Mouse (Mus musculus) MEL (cell line): Measurements from ENCODE around the gene Gm20388. TPM values are rescaled to one million over a fixed set of nuclear protein-coding genes. Genes with fewer than 3 reads are reported as not detected.

ENCODE experiments used
- DNase-seq: peaks from one replicate; pipeline ENCODE4 v3.0.0; 2011; ENCODE audit warnings: low read depth, low spot score
- H3K27ac ChIP-seq: 2 replicates; pipeline ENCODE4 v1.5.1; 2012; ENCODE audit warnings: low read depth, mild to moderate bottlenecking, control low read depth, low read length, moderate library complexity; ENCODE audit not compliant: control insufficient read depth
- H3K27me3 ChIP-seq, 2 experiments: fragments of 150-350 bp in 1 of 2; sonication (generic) in 1 of 2; 2 replicates each; pipeline ENCODE4 v1.6.1; 2012; ENCODE audit warnings: low read length in 2 of 2, mild to moderate bottlenecking in 2 of 2, improper control_type of control experiment in 1 of 2, moderate library complexity in 1 of 2; ENCODE audit not compliant: insufficient read depth in 2 of 2, control insufficient read depth in 1 of 2
- H3K36me3 ChIP-seq, 2 experiments: 2 replicates each; pipeline ENCODE4 v1.6.1; 2012 to 2014; ENCODE audit warnings: low read length in 2 of 2, improper control_type of control experiment in 1 of 2, inconsistent platforms in 1 of 2, mild to moderate bottlenecking in 1 of 2; ENCODE audit not compliant: insufficient read depth in 2 of 2, control insufficient read depth in 1 of 2
- H3K4me1 ChIP-seq, 2 experiments: fragments of 150-350 bp in 1 of 2; sonication (generic) in 1 of 2; 2 replicates each; pipeline ENCODE4 v1.6.1; 2012; ENCODE audit warnings: low read length in 2 of 2, improper control_type of control experiment in 1 of 2, mild to moderate bottlenecking in 1 of 2; ENCODE audit not compliant: insufficient read depth in 2 of 2, control insufficient read depth in 1 of 2
- H3K4me3 ChIP-seq, 2 experiments: fragments of 150-350 bp in 1 of 2; sonication (generic) in 1 of 2; 2 replicates each; pipeline ENCODE4 v1.5.1; 2012; ENCODE audit warnings: low read depth in 2 of 2, low read length in 2 of 2, mild to moderate bottlenecking in 2 of 2, moderate library complexity in 2 of 2, control low read depth in 1 of 2, improper control_type of control experiment in 1 of 2; ENCODE audit not compliant: control insufficient read depth in 1 of 2, insufficient read depth in 1 of 2
- H3K79me2 ChIP-seq: 2 replicates; pipeline ENCODE4 v1.6.1; 2012; ENCODE audit warnings: mild to moderate bottlenecking, low read length, moderate library complexity; ENCODE audit not compliant: control insufficient read depth, poor library complexity, insufficient read depth
- H3K9ac ChIP-seq: 2 replicates; pipeline ENCODE4 v1.6.1; 2012; ENCODE audit warnings: low read depth, mild to moderate bottlenecking, control low read depth, low read length, moderate library complexity; ENCODE audit not compliant: control insufficient read depth, poor library complexity, severe bottlenecking
- H3K9me3 ChIP-seq: fragments of 150-350 bp; sonication (generic); replicated peaks from 2 replicates; pipeline ENCODE4 v1.6.1; 2012; ENCODE audit warnings: mild to moderate bottlenecking, low read length, improper control_type of control experiment, moderate library complexity; ENCODE audit not compliant: insufficient read depth
- BHLHE40 ChIP-seq: IDR thresholded peaks from 2 replicates; pipeline ENCODE4 v1.6.1; 2012; ENCODE audit warnings: low read depth, mild to moderate bottlenecking, inconsistent platforms, low read length, improper control_type of control experiment, borderline replicate concordance
- CHD1 ChIP-seq: IDR thresholded peaks from 2 replicates; pipeline ENCODE4 v1.6.1; 2012; ENCODE audit warnings: low read depth, mild to moderate bottlenecking, inconsistent platforms, low read length, improper control_type of control experiment
- CHD2 ChIP-seq: IDR thresholded peaks from 2 replicates; pipeline ENCODE4 v1.6.1; 2011; ENCODE audit warnings: low read length, improper control_type of control experiment
- CTCF ChIP-seq, 3 experiments: IDR thresholded peaks in 2 of 3; conservative IDR thresholded peaks in 1 of 3; 2 replicates each; pipeline ENCODE4 v1.5.1; 2011 to 2012; ENCODE audit warnings: low read length in 3 of 3, low read depth in 2 of 3, mild to moderate bottlenecking in 2 of 3, improper control_type of control experiment in 1 of 3, inconsistent platforms in 1 of 3, mixed read lengths in 1 of 3, moderate library complexity in 1 of 3; ENCODE audit not compliant: control insufficient read depth in 1 of 3, insufficient read depth in 1 of 3, poor library complexity in 1 of 3, severe bottlenecking in 1 of 3
- E2F4 ChIP-seq: IDR thresholded peaks from 2 replicates; pipeline ENCODE4 v1.6.1; 2011; ENCODE audit warnings: low read depth, low read length, improper control_type of control experiment, borderline replicate concordance
- ELF1 ChIP-seq: IDR thresholded peaks from 2 replicates; pipeline ENCODE4 v1.6.1; 2014; ENCODE audit warnings: low read depth, mild to moderate bottlenecking, inconsistent platforms, low read length, improper control_type of control experiment, moderate library complexity
- EP300 ChIP-seq, 2 experiments: IDR thresholded peaks; 2 replicates each; pipeline ENCODE4 v1.6.1; 2011; ENCODE audit warnings: improper control_type of control experiment in 2 of 2, low read length in 2 of 2, low read depth in 1 of 2, mild to moderate bottlenecking in 1 of 2
- ETS1 ChIP-seq: IDR thresholded peaks from 2 replicates; pipeline ENCODE4 v1.6.1; 2012; ENCODE audit warnings: low read depth, mild to moderate bottlenecking, inconsistent platforms, low read length, improper control_type of control experiment, moderate library complexity
- HCFC1 ChIP-seq: IDR thresholded peaks from 2 replicates; pipeline ENCODE4 v1.6.1; 2012; ENCODE audit warnings: low read depth, mild to moderate bottlenecking, inconsistent platforms, low read length, improper control_type of control experiment, moderate library complexity
- KAT2A ChIP-seq: conservative IDR thresholded peaks from 2 replicates; pipeline ENCODE4 v1.6.1; 2012; ENCODE audit warnings: low read depth, low read length, improper control_type of control experiment, inconsistent platforms
- MAX ChIP-seq: IDR thresholded peaks from 2 replicates; pipeline ENCODE4 v1.6.1; 2011; ENCODE audit warnings: low read length, improper control_type of control experiment
- MXI1 ChIP-seq: IDR thresholded peaks from 2 replicates; pipeline ENCODE4 v1.6.1; 2011; ENCODE audit warnings: mild to moderate bottlenecking, low read depth, low read length, improper control_type of control experiment
- NELFE ChIP-seq: IDR thresholded peaks from 2 replicates; pipeline ENCODE4 v1.6.1; 2011; ENCODE audit warnings: low read depth, low read length, improper control_type of control experiment
- SIN3A ChIP-seq: IDR thresholded peaks from 2 replicates; pipeline ENCODE4 v1.6.1; 2012; ENCODE audit warnings: low read length, improper control_type of control experiment, inconsistent platforms
- TCF12 ChIP-seq: IDR thresholded peaks from 2 replicates; pipeline ENCODE4 v1.6.1; 2014; ENCODE audit warnings: low read depth, mild to moderate bottlenecking, inconsistent platforms, low read length, improper control_type of control experiment, moderate library complexity
- UBTF ChIP-seq: IDR thresholded peaks from 2 replicates; pipeline ENCODE4 v1.6.1; 2012; ENCODE audit warnings: low read depth, mild to moderate bottlenecking, inconsistent platforms, low read length, improper control_type of control experiment, moderate library complexity, borderline replicate concordance; ENCODE audit not compliant: insufficient read depth
- USF1 ChIP-seq: IDR thresholded peaks from 2 replicates; pipeline ENCODE4 v1.6.1; 2014; ENCODE audit warnings: low read depth, mild to moderate bottlenecking, inconsistent platforms, low read length, improper control_type of control experiment, moderate library complexity
- USF2 ChIP-seq, 2 experiments: IDR thresholded peaks; 2 replicates each; pipeline ENCODE4 v1.6.1; 2011 to 2012; ENCODE audit warnings: improper control_type of control experiment in 2 of 2, low read length in 2 of 2, borderline replicate concordance in 1 of 2, inconsistent platforms in 1 of 2, low read depth in 1 of 2, mild to moderate bottlenecking in 1 of 2; ENCODE audit not compliant: insufficient read depth in 1 of 2
- ZC3H11A ChIP-seq: IDR thresholded peaks from 2 replicates; pipeline ENCODE4 v1.6.1; 2012; ENCODE audit warnings: low read depth, mild to moderate bottlenecking, inconsistent platforms, low read length, improper control_type of control experiment
- ZNF384 ChIP-seq: IDR thresholded peaks from 2 replicates; pipeline ENCODE4 v1.6.1; 2012; ENCODE audit warnings: low read depth, mild to moderate bottlenecking, inconsistent platforms, low read length, improper control_type of control experiment
- polyA plus RNA-seq, 2 experiments: library from polyadenylated mRNA; stranded (reverse) in 1 of 2; unstranded in 1 of 2; fragments of >175 nt in 1 of 2; fragments of >200 nt in 1 of 2; gene quantifications; 2 replicates each; pipeline versions ENCODE4 v1.2.1 to v1.2.4; 2012; ENCODE audit warnings: low replicate concordance in 2 of 2, low read depth in 1 of 2; ENCODE audit not compliant: insufficient read length in 2 of 2, insufficient read depth in 1 of 2, missing spikeins in 1 of 2
- total RNA-seq: library from RNA; depleted of rRNA; stranded (reverse); fragments of 300-350 nt; gene quantifications from 2 replicates; pipeline ENCODE4 v1.2.3, GENCODE M21; 2012

The Gm20388 gene
- total and polyA plus RNA-seq, 3 experiments = 11.1 to 17.8 TPM; not detected in 1

- H3K27me3 ChIP-seq = no peaks in the 10 kb centered on the region
- H3K9ac ChIP-seq = peak overlapping the region; percentile 1
- no peak for DNase-seq
- no peak overlapping the region for H3K4me3 ChIP-seq
- H3K9me3 ChIP-seq = no peaks in the 10 kb centered on the region
- peaks cover 84% of the 10 kb centered on the region for H3K79me2 ChIP-seq
- TF ChIP-seq NELFE (no peak), CHD2 (no peak), HCFC1 (no peak), SIN3A (no peak), UBTF (no peak), MAX (no peak), MXI1 (no peak), USF1 (no peak), CHD1 (no peak)
- peak overlapping the region; percentile 9 for H3K27ac ChIP-seq
- H3K4me1 ChIP-seq = peaks cover 22 to 45% of the 10 kb centered on the region in 2 experiments; a peak in 3 of 4 replicates
- peaks cover 22 to 46% of the 10 kb centered on the region in 2 experiments for H3K36me3 ChIP-seq
These were observed 1987.3 kb downstream of the Gm20388 start for GRCm38 (mm10) chr8:121897871-121898381.

DNA sequence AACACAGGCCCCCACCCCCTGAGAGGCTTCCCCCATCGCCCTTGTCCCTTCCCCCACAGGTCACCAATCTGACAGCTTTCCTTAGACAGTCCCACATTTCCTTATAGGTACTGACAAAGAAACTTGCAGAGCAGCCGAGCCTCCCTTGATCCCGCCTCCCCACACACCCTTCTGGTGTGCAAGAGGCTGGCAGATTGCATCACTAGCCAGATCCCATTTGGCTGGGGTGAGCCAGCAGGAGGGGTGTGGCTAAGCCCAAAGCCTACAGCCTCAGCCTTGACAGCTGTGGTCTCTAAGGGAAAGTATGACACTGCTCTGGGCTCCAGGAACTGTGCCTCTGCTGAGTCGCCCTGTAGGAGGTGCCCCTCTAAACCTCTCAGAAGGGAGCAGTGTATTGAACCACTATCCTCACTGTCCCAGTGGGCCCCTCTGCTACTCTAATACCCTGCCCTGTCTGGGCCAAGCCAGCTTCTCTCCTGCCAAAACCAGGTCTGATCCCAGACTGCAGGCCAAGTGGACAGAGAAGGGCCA is 1987.8 kb downstream of the Gm20388 start:
- Histone ChIP-seq H3K36me3 (peaks cover 21 to 50% of the 10 kb centered on the region in 2 experiments; a peak in 3 of 4 replicates), H3K9me3 (no peaks in the 10 kb centered on the region), H3K4me3 (peak overlapping the region; percentile 6 to 21; a peak in 2 of 4 replicates), H3K9ac (peak overlapping the region; percentile 52), H3K27ac (peak overlapping the region; percentile 86), H3K27me3 (no peaks in the 10 kb centered on the region)
- DNase-seq = peak; percentile 95
- TF ChIP-seq ZC3H11A (no peak), E2F4 (no peak), ZNF384 (no peak), BHLHE40 (no peak), ETS1 (peak; percentile 95), CTCF (IDR thresholded peaks at IDR 0.05 in 2 of 3, conservative IDR thresholded peaks at IDR 0.05 in 1 of 3; ENCODE audit: control insufficient read depth in 1 of 3, insufficient read depth in 1 of 3, low read depth in 2 of 3, low read length in 3 of 3, poor library complexity in 1 of 3, severe bottlenecking in 1 of 3) (peak in 2 of 3 experiments; percentile 17 to 21; a peak in 3 of 6 replicates), EP300 (IDR thresholded peaks at IDR 0.05; ENCODE audit: low read depth in 1 of 2, low read length in 2 of 2) (no peak; a peak in 1 of 4 replicates), CHD2 (no peak), MAX (peak; percentile 53; the same call in 1 of the 2 replicates), CHD1 (no peak), TCF12 (peak; percentile 34; the same call in 1 of the 2 replicates), ELF1 (peak; percentile 10; the same call in 1 of the 2 replicates), MXI1 (peak; percentile 86), KAT2A (no peak), USF2 (IDR thresholded peaks at IDR 0.05; ENCODE audit: borderline replicate concordance in 1 of 2, insufficient read depth in 1 of 2, low read depth in 1 of 2, low read length in 2 of 2) (no peak), USF1 (0 out of 2 replicates have a peak, but pooled peaks have one; percentile 20), UBTF (no peak), SIN3A (peak; percentile 87)
- TF ChIP-seq, all 39 proteins: peak for 8
- H3K4me1 ChIP-seq = peaks cover 22 to 50% of the 10 kb centered on the region in 2 experiments; a peak in 3 of 4 replicates
- peaks cover 88% of the 10 kb centered on the region for H3K79me2 ChIP-seq
